Mouse (Mus musculus): ENCODE measurements at regions not wholly inside any gene's neighbourhood (a gene's known extent, or its start where the extent isn't known, plus 50 kb on each side); places are given as distances from the start of the nearest gene placed in this dataset.

DNA sequence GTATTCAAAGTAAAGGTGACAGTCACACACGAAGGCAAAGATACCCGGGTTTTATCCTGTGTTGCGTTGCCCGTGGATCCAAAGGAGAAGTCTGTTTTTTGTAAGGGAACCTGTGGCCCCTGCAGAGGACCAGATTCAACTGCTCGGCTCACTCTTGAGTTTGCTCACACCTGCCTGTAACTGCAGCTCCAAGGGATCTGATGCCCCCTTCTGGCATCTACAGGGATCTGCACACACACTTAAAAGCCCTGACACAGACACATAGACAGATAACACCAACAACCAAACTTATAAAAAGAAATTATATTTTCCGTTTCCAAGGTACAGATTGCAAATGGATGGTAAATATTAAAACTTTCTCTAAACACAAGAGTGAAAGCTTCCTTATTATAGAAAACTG is 223.3 kb upstream of the 1700056E22Rik start:
- TF ChIP-seq CTCF (IDR thresholded peaks at IDR 0.05; ENCODE audit: control insufficient read depth, insufficient read depth, insufficient read length) = no peak
- TF ChIP-seq USF1 (IDR thresholded peaks at IDR 0.05; ENCODE audit: low read depth) = no peak
- TF ChIP-seq MAX (IDR thresholded peaks at IDR 0.05) = no peak
- TF ChIP-seq MYOG (IDR thresholded peaks at IDR 0.05; ENCODE audit: control insufficient read depth, extremely low read depth, insufficient read length) = no peak
- TF ChIP-seq MYOD1 (IDR thresholded peaks at IDR 0.05; ENCODE audit: control insufficient read depth, insufficient read length, low read depth) = no peak

Measured in C2C12 (cell line).